Mouse (Mus musculus) spleen, postnatal 14 days (tissue): ENCODE measurements around the gene Myrfl.
A peak's percentile ranks its signal among the peaks of the same experiment; 100 is the strongest.

Experiments
- DNase-seq, 2 experiments: peaks; one replicate each; pipeline ENCODE4 v3.0.0; 2021 to 2022; ENCODE audit warnings: low spot score in 2 of 2

Gene Myrfl

GRCm38 (mm10) chr10:116913647-116914273 is 17.0 kb upstream of the Myrfl start:
- DNase-seq = no peak

DNA sequence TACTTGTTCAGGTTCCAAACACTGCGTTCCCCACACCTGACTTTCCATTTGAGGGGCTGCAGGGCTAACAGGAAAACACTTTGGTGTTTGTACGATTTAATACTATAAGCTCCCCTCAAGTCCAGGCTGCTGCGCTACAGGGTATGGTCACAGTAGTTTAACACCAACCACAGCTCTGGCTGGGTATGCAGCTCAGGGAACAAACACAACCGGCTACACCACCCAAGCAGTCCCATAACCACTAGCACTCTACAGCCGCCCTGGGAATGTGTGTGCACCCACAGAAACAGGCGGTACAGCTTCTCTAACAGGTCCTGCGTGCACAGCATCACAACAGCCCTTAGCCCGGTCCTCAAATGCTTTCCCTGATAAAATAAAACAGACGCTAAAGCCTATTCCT is 16.1 kb upstream of the Myrfl start:
- DNase-seq = no peak

GRCm38 (mm10) chr10:116908901-116909642 is 12.4 kb upstream of the Myrfl start:
- DNase-seq = no peak

DNA sequence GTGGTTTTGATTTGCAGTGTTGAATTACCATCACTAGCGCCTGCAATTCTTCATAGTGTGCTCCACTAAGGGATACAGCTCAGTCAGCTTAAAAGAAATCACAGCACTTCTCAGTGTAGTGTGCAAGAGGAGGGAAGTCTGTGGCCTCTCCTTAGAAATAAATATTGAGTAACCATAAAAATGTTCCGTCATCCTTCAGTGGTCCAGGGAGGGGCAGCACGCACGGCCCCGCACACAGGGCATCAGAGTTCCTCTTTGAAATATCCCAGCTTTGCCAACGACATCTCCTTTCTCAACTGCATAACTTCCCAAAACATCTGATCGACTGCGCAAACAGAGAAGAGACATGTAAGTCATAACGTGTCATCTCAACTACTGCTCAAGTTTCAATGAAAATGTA is 10.1 kb upstream of the Myrfl start:
- DNase-seq = no peak

GRCm38 (mm10) chr10:116904503-116904908 is 7.8 kb upstream of the Myrfl start:
- DNase-seq = no peak

GRCm38 (mm10) chr10:116895108-116895833 is 1.4 kb downstream of the Myrfl start:
- DNase-seq = no peak

GRCm38 (mm10) chr10:116894540-116894939 is 2.2 kb downstream of the Myrfl start:
- DNase-seq = no peak

DNA sequence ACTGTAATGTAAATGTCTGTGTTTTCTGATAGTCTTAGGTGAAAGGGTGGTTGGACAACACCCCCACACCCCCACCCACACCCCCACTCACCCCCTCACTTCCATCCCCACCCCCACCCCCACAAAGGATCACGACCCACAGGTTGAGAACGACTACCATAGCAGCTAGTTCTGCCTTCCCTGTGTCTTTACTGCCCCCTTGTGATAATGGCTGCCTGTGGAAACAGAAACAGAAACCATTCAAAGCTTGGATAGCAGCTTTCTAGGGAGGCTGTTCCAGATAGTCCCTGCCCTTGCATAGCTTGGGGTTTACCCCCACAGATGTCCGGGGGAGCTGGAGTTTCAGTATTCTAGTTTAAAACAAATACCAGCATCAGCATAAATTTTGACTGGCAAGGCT is 3.0 kb downstream of the Myrfl start:
- DNase-seq = no peak

GRCm38 (mm10) chr10:116890587-116890986 is 6.1 kb downstream of the Myrfl start:
- no peak for DNase-seq

DNA sequence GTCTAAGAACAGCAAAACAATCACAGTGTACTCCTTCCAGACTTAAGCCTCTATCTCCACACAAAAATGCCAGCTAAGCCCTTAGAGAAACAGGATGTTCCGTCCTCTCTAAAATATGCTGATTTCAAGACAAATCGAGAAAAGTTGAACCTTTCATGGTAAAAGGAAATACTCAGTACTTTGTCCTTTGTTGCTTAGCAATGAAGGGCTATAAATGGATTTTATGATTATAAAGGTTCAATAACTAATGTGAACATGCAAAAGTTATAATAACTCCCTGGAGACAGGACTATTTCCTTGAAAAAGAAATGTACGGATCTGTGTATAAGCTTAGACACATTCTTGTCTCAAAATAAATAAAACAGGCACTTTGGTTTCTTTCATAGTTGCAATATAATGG is 12.2 kb downstream of the Myrfl start:
- DNase-seq = no peak

GRCm38 (mm10) chr10:116883531-116883930 is 13.2 kb downstream of the Myrfl start:
- DNase-seq = no peak

- no peak for DNase-seq
Measured at GRCm38 (mm10) chr10:116877436-116877835, 19.3 kb downstream of the Myrfl start.

DNA sequence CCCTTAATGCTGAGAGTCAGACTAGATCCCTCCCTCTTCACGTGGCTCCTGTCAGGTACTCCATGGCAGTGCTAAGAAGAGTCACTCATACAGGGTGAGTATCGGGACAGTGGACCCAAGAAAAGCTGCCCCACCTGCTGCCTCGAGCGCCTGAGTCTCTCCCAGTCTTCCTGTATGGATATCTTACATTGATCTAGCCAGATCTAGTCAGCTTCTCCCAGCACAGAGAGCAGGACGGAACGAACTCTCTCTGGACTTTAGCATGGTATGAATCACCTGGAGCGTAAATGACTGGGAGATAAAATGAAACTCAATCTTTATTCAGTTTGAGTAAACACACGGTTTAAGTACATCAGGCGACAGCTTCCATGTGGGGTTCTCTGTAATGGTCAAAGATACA is 22.2 kb downstream of the Myrfl start:
- DNase-seq = no peak

DNA sequence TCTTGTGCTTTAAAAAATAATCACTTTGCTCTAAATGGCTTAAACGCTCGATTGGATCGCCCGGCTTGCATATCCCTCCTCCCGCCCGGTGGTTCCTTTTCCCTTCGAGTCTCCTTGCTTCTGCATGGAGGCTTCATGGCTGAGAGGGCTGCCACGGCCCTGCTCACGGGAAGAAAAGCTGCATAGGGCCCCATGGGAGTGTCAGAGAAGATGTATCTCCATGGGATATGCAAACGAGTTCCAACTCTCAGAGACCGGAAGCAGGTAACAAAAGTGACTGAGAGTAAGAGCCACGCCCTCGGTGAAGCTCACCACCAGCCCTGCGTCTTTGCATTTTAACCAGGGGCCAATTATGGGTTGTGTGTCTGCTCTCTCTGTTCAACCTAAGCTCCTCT is 24.7 kb downstream of the Myrfl start:
- no peak for DNase-seq

- no peak for DNase-seq
Measured at GRCm38 (mm10) chr10:116871329-116872015, 25.2 kb downstream of the Myrfl start.

GRCm38 (mm10) chr10:116870819-116871218 is 25.9 kb downstream of the Myrfl start:
- no peak for DNase-seq

- DNase-seq = no peak
Measured at GRCm38 (mm10) chr10:116853159-116853845, 43.4 kb downstream of the Myrfl start.

DNA sequence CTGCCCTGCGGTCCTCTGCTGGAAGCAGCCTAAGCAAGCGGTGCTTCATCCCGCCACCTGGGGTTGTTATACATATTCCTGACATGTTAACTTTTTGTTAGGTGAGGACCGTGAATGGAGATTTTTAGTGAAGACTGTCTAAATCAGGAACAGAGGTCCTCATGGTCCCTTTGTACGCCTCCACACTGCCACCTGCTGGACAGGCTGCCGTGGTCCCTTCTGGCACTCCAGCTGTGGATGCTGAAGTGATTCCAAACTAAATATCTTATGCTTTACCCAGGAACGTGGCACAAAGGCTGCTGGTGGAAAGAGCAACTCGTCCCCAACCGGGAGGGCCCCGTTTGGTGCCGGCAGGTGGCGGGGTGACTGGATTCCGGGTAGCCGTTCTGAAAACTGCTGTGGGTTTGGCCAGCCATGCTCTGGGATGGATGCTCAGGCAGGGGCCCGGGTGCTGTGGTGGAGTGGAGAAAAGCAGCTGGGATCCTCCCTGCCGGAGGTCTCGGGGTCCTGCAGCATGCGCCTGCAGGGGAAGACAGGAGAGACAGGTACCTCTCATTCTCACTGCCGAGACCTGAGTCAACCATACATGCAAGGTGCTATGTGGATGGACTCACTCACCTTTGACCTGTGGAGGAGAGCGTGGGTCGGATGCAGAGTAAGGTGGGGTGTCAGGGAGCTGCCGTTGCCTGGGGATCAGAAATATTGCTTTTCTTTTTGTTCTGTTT is 47.8 kb downstream of the Myrfl start:
- DNase-seq = peak; percentile 56 to 77

- DNase-seq = no peak
Measured at GRCm38 (mm10) chr10:116841551-116841950, 55.2 kb downstream of the Myrfl start.

DNA sequence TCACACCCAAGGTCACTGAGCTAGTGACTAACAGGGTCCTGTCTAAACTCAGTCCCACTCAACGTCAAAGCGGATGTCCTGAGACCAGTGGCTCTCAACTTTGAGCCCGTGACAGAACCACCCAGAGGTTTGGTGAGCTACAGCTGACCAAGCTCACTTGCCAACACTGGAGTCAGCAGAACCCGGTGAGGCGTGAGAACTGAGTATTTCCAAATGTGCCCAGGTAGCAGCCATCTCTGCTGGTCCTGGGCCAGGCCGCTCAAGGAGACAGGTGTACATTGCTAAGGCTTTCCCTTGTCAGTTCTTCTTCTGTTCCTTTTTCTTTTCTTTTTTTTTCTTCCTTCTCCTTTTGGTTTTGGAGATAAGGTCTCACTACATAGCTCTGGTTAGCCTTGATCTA is 66.0 kb downstream of the Myrfl start:
- no peak for DNase-seq

DNA sequence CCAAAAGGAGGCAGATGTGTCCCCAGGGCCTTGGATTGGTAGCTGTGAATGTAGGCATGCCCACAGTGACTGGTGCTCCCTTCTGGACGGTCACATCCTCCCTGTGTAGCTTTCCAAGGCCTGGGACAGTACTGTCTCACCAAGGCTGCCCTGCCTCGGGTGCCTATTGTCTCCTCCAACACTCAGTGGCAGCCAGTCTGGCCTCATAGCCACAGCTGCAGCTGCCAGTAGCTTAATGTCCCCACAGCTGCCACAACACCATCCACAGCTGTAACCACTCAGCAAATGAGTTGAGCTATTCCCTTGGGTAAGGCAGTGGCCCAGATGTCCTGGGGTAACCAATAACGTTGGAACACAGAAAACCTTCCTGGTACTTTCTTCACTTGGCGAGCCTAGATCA is 68.6 kb downstream of the Myrfl start:
- peak in 1 of 2 experiments; percentile 3 for DNase-seq
